Mouse (Mus musculus): ENCODE results near the gene Snx30.

Snx30 gene

DNA sequence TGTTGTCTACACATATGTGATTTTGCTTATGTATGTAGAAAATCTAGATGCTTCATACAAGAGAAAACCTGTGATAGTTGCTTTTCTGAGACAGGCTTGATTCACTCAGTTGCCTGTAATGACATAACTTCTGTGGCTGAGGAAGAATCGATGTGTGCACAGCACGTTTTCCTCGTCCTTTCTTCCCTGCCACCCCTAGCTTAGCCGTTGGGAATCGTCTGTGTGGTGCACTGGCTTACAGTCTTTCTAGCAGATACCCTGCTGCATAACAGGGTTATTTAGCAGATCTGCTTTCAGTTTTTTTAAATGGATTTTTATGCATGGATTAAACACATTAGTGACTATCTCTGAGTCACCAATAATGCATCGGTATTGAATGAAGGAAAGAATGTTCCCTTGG lies 70.9 kb downstream of the Snx30 start:
- DNase-seq, result no peak

DNA sequence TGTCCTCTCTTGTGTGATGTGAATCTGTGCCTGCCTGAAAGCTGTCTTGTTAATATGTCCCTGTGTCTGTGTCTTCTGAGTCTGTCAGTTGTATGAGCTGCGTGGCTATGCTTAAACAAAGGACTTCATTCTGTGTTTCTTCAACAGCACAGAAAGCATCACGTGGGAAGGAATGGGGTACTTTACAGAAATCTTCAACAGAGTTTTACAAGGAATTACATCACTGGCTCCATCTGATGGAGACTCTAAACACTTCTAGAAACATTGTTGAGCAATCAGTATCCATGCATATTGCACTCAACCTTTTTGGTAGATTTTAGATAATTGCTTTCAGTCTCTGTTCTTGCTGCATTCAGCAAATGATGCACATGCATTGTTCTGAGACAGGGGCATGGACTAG lies 71.4 kb downstream of the Snx30 start:
- no peak for DNase-seq

DNA sequence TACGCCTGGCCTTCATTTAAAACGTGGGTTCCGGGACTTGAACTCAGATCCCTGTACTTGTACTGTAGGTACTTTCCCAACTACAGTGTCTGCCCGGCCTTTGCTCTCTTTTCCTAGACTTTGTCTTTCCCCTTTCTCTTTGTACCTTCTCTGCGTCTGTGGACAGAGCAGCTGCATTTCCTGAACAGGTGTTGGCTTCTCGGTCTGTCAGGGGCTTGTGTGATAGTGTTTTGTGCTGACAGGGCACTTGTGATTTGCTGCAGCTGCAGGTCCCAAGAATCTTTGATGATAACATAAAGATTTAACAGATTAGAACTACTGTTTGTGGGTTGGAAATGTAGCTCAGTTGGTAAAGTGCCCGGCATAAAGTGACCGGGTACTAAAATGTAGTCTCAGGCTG lies 73.0 kb downstream of the Snx30 start:
- DNase-seq, result no peak

DNA sequence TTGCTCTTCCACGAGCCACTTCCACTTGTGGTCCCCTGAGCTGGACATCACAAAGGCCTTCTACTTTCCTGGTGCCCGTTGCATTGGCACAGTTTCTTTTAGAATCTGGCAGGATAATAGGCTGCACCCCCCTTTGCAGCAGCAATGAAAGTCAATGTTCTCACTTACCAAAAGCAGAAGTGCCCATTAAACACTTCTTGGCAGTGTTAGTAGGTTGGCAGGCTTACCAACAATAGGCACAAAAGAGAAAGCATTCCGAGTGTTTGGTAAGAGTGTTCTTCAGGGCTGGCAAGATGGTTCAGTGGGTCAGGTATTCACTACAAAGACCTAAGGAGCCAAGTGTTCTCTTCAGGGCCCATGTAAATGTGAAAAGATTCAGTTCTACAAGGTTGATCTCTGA lies 73.8 kb downstream of the Snx30 start:
- DNase-seq, result no peak

DNA sequence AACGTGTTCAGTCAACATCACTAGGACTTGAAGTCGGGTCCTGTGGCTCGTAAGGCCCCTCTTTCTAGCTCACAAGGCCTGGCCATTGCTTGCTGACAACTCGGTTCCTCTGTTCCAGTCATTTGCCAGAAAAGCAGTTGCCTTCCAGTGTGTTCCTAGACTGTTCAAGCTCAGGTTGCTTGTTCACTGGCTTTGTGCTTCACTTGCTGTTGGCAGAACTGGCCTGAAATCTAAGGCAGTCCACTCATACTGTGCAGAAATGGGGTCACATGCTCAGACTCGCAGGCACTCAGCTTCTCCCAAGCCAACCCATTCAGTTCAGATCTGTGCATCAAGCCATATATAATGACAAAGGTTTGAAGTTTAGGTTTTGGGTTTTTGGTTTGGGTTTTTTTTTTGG lies 75.1 kb downstream of the Snx30 start:
- peak; percentile 45 to 66 for DNase-seq

DNA sequence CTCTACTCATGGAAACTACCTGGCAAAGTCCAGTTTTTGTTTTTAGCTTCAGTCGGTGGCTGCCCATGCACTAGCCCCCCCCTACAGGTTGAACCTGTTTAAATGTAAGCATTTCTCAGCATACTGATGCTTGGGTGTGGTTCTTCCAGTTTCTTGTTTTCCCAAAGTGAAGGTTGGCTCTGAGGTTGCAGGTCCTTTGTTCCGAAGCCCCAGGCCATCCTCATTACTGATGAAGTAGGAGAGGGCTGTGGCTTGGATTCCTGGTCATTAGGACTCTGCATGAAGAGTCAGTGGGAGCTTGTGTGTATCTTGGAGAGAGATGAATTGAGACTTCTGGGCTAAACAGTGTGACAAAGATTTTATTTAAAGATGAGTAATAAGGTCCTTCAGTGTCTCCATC lies 75.6 kb downstream of the Snx30 start:
- peak in 1 of 2 experiments; percentile 37 for DNase-seq

DNA sequence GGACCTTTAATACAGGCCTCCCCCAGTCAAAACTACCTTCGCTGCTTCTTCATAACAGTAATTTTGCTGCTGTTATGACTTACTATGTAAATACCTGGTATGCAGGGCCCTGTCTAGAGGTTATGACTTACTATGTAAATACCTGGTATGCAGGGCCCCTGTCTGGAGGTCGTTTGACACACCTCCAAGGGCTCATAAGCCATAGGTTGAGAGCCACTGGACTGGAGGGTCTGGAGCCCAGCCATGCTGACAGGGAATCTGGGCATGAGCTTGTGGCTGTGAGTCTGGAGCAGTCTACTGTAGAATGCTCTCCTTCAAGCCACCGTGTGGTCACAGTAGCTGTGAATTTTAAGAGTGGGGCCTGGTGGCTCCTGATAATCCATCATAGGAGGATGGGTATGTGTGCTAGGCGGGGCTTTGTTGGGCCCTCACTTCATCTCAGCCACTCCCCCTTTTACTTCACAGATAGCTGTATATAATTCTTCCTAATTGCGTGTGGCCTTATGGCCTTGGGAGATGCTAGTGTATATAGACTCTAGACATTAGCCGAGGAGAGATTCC lies 78.6 kb downstream of the Snx30 start:
- DNase-seq, result no peak

DNA sequence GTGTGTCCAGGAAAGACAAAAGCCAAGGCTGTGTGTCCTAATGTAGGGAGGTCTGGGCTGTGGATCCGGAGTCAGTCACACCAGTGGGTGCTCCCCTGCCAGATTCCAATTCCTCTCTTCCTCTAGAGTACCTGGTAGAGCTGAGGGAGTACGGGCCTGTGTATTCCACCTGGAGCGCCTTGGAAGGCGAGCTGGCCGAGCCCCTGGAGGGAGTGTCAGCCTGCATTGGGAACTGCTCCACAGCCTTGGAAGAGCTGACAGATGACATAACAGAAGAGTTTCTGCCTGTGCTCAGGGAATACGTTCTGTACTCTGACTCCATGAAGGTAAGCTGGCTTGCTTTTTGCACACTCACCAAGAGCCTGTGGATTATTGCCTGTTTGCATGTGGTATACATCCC lies 80.6 kb downstream of the Snx30 start:
- no peak for DNase-seq

DNA sequence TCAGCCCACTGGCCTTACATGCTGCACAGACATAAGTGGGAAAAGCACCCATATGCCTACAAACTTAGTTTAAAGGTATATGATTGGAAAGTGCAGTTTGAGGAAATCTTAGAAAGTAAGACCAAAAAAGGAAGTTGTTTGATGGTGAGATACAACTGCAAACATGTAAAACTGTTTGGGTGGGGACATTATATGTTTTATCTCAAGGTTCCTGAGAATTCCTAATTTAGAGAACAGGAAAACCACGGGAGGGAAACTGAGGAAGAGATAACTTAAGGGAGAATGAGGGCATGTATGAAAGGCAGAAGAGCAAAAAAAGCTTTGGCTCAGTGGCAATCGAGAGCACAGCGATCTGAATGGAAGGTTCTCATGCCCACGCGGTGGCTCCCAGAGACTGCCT lies 81.4 kb downstream of the Snx30 start:
- no peak for DNase-seq

DNA sequence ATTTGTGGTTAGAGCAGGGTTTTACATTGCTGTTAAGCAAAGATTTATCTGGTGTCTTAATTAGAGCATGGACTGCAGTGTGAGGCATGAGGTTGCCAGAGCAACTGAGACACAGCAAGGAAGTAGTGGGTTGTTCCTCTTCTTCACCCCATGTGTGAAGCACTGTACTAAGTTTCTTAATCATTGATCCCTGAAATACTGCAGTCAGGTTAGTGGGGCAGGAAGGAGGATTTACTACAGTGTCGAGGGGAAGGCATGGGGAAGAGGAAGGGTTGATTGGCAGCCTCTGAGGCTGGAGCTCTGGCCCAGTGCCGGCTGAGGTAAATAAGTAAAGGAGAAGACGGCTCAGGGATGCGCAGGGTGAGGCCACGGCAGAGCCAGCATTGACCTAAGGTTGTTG lies 82.4 kb downstream of the Snx30 start:
- DNase-seq, result no peak

DNA sequence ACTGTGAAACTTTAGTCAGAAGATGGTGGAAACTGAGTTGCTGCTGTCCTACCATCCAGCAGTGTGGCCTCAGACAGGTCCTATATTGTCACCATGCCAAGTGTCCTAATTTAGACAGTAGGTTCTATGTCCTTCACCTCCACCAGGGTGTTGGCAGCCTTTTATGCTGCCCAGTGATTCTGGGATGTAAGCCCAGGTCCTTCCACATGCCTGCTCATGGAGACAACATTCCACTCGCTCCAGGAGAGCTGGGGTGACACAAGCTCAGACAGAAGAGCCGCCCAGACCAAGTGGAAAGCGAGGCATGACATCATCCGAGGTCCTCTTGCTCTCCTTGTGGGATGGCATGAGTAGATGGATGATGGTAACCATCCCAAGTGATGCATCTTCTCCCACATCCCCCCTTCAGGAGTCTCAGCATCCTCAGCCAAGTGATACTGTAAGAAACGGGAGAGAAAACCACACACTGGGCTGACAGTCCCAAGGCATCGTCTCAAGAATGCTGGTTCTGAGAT lies 84.5 kb downstream of the Snx30 start:
- peak; percentile 74 to 88 for DNase-seq

DNA sequence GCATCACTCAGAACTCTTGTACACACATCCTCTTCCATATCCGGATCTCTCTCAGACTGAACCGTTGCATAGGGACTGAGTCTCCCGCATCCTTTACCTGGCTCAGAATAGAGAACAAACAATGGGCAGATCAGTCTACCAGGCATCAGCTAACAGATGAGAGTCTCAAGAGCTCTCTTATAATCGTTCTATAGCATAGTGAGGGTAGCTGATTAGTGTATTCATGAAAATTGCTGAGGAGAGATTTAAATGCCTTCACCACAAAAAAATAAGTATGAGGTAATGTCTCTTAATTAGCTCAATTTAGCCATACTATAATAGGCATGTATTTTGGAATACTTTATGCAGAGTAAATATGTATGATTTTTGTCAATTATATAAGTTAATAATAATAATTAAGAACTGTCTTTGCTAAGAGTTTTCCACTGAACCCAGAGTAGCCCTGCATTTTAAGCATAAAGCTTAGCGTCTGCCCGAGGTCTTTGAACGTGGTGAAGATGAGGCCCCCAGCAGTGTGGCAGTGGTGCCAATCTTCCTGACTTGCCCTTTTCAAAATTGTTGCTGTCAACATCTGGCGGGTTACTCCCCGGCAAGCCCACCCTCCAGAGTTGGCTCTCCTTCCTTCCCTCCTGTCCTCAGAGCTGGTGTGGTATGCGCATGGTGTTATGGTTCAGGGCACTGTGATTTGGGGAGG lies 86.2 kb downstream of the Snx30 start:
- no peak for DNase-seq

DNA sequence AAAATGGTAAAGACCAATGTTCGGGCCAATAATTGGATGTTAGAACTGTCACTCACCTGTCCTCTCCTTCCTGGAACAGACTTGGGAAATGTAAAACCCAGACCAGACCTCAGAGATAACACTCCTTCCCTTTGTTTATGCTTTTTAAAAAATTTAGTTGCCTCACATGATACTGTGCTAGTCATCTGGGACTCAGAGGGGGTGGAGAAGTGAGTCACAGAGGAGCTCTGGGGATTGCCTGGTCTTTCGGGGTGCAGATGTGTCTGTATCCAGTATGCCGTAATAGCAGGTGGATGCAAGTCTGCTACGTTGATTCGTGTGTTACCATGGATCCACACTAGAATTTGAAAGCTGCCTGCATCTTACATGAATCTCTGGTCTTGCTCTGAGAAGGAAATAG lies 87.1 kb downstream of the Snx30 start:
- DNase-seq, result no peak

DNA sequence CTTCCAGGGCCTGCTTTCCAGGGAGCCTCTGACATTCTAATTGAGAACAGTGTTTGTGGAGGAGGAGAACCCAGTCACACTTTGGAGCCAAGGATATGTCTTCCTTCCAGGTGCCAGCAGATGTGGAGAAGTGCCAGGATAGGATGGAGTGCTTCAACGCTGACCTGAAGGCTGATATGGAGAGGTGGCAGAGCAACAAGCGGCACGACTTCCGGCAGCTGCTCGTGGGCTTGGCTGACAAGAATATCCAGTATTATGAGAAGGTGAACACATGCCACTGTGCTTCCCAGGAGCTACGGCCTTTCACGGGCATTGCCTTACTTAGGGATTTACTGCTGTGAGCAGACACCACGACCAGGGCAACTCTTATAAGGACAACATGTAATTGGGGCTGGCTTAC lies 88.8 kb downstream of the Snx30 start:
- DNase-seq, result no peak

DNA sequence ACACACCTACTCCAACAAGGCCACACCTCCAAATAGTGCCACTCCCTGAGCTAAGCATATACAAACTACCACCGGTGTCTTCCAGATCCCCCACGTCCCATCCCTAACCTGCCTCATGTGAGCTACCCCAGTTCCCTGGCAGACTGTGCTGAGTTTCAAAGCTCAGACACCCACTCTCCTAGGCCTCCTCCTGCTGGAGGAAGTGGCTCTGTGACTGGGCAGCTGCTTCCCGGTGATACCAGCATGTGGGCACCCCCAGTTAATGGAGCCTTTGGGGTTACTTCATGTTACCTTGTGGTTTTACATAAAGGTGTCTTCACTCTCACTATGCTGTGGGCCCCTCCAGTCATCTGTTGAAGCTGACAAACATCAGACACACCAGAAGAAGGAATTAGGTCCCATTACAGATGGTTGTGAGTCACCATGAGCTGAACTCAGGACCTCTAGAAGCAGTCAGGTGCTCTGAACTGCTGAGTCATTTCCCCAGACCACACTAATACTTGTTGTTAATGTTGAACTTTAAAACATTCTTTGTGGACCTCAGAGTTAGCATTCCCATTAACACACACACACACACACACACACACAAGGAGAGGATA lies 89.4 kb downstream of the Snx30 start:
- no peak for DNase-seq

DNA sequence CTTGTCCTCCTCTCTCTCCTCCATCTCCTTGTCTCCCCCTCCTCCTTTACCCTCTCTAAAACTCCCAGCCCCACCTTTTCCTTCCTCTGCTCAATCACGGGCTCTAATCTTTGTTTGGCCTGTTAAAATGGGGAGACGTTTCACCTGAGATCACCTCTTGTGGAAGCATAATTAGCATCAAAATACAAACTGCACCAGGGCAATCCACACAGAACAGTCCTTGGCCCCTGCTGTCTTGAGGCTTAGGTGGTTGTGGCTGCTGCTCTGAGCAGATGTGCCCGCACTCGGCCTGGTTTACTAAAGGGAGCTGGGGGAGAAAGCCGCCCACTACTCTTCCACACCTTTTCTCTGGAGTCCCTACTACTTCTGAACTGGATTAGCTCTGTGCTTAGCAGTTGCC lies 90.4 kb downstream of the Snx30 start:
- no peak for DNase-seq

DNA sequence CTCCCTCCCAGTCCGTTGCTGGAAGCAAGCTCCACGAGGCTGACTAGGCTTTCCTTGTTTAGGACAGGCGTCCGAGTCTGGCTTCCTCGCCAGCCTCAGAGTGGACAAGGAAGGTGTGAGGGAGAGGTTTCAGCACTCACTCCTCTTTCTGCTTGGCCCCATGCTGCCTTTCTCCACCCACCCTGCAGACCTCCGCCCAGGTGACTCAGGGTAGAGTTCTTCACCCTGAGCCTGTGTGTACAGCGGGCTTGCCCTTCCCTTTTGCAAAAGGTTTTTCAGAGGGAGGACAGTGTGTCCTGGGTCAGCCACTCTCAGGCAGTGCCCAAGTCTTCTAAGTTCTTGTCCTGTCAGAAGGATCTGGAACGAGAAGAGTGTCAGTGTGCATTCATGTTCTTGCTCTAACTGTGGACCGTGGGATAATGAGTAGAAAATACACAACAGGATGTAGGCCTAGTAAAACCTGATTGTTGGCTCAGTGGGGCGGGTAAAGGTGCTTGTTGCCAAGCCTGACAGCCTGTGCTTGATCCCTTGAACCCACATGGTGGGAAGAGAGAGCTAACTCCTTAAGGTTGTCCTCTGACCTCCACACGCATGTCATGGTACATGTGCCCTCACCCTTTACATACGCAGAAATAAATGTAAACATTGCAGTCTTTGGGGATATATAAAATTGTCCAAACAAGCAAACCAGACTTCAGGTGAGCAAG lies 92.3 kb downstream of the Snx30 start:
- DNase-seq, result no peak

DNA sequence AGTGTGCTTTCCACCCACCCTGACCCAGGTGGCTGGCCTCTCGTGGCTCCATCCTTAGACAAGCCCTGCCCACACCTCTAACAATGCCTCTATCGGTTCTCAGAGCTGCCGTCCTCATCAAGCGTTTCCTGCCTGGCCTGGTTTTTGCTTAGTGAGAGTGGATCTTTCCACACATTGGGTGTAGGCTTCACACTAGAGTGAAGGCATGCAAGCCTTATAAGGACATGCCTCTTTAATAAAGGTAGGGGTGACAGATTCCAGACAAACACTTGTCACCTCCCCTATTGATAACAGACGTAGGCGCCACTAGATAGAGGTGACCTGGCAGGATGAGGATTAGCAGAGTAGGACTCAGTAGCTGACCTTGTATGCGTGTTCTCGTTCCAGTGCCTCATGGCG lies 92.9 kb downstream of the Snx30 start:
- no peak for DNase-seq

DNA sequence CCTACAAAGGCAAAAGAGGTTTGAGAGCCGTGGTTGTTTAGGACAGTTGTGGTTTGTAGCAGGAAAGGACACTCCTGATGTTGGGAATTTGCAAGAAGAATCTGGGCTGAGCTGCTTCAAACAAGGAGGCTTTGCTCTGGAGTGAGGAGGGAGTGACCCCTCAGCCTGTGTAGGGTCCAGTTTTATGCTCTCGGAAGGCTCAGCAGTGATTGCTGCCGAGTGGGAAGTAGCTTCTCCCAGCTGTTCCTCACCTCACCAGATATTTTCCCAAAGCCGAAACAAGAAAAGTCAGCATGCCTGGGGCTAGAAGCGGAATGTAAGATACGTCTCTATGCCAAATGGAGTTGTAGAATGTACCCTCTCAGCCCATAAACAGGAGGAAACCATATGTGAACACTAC lies 96.2 kb downstream of the Snx30 start:
- no peak for DNase-seq

DNA sequence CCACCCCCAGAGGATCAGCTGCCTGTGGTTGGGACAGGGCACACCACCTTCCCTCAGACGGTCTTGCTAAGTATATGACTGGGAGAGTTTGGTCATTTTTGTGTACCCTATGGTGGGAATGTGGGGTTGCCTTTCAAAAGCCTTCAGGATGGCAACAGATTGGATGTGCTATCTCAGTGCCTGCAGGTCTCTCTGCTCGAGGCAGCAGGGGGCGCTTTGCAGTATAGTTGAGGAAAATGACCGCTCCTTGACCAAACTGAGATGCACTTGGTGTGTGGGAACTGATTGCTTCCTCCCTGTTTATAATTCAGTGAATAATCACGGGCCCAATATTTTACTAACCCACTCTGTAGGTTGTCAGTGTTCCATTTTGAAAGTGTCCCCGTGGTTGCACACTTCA lies 96.9 kb downstream of the Snx30 start:
- peak in 1 of 2 experiments; percentile 42 for DNase-seq

DNA sequence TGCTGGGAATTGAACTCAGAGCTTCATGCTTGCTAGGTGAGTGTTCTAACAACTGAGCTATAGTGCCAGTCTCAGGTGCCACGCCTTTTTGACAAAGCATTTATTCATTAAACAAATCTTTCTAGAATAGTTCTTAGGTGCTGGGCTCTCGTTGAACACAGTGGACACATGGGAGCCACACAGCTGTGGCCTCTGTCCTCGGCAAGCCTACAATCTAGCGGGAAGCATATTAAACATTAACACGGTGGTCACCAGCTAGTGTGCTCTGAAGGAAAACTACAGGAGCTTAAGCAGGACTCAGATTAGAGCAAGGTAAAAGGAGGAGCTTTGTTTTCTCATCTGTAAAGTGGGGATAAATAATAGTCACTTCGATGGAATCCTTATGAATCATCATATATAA lies 101.5 kb downstream of the Snx30 start:
- no peak for DNase-seq

DNA sequence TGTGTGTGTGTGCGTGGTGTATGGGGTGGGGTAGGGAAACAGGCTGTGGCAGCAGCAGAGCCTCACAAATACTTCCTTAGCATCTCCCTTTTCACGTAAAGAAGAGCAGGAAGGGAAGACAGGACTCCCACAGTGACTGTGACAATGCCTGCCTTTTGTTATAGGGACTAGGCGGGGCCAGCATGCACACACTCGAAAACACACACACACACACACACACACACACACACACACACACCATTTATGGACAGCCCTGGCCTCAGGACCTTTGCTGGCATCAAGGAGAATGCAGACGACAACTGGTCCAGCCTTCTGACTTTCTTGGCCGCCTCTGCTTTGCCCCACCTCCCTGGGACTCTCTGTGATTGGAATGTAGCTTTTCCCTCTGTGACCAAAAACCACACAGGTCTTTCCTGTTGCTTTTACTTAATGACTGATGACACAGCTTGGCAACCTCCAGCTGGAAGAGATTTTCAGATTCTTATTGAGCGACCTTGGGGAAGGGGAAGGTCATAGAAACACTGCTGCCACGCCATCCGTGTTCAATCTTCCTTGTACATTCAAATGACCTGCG lies 102.1 kb downstream of the Snx30 start:
- DNase-seq, result no peak

DNA sequence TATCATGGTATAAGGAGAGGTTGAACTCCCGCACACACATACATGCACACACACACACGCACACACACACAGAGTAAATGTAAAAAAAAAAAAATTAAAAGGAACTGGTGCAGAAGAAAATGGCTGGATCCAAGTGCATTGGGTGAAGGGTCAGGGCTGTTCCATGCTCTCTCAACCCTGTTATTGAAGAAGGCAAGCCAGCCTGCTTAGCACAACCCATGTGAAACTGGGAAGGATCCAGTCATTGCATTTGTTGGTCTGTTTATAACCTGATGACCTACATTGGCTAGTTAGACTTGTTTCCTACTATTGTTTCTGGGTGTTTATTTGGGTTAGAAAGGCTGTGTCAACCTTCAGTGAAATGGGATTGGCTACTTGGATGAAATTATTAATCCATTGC lies 103.1 kb downstream of the Snx30 start:
- DNase-seq, result no peak
